Mouse (Mus musculus) skeletal muscle tissue, adult 2 months (tissue): ENCODE results near the gene Golt1b.
"Not testable (repeated sequence)": the region's sequence is repeated elsewhere in the genome, so short reads cannot be mapped to it uniquely, and the experiment has no call there.

ENCODE experiments used
- DNase-seq: peaks from one replicate; pipeline ENCODE4 v3.0.0-alpha.2; 2012; ENCODE audit warnings: low read depth, low spot score

Golt1b gene

GRCm38 (mm10) chr6:142387011-142387754 lies at the start of gene Golt1b, which contains the start of gene Recql:
TSS of gene Golt1b (plus strand) at chr6:142387221.
TSS of gene Recql (minus strand) at chr6:142387087.
- DNase-seq, result peak; percentile 97

GRCm38 (mm10) chr6:142338961-142339360 lies 48.1 kb upstream of the Golt1b start:
- DNase-seq, result no peak

- DNase-seq, result no peak
These were observed 47.4 kb upstream of the Golt1b start for GRCm38 (mm10) chr6:142339576-142339975.

GRCm38 (mm10) chr6:142343561-142343960 lies 43.5 kb upstream of the Golt1b start:
- no peak for DNase-seq

GRCm38 (mm10) chr6:142345440-142346038 lies 41.5 kb upstream of the Golt1b start, which contains the start of gene Pyroxd1:
TSS of gene Pyroxd1 (plus strand) at chr6:142345654.
- DNase-seq, result peak; percentile 84

- no peak for DNase-seq
These were observed 40.6 kb upstream of the Golt1b start for GRCm38 (mm10) chr6:142346181-142347110.

- DNase-seq, result no peak
These were observed 39.3 kb upstream of the Golt1b start for GRCm38 (mm10) chr6:142347431-142348385.

- not testable (repeated sequence) for DNase-seq
These were observed 34.9 kb upstream of the Golt1b start for GRCm38 (mm10) chr6:142352099-142352498.

- DNase-seq, result no peak
These were observed 29.9 kb upstream of the Golt1b start for GRCm38 (mm10) chr6:142357106-142357505.

GRCm38 (mm10) chr6:142362036-142362435 lies 25.0 kb upstream of the Golt1b start:
- no peak for DNase-seq

GRCm38 (mm10) chr6:142363019-142363576 lies 23.9 kb upstream of the Golt1b start:
- no peak for DNase-seq

- DNase-seq, result no peak
These were observed 21.1 kb upstream of the Golt1b start for GRCm38 (mm10) chr6:142365742-142366472.

GRCm38 (mm10) chr6:142366473-142367018 lies 20.5 kb upstream of the Golt1b start:
- DNase-seq, result no peak

- DNase-seq, result no peak
These were observed 19.5 kb upstream of the Golt1b start for GRCm38 (mm10) chr6:142367565-142367964.

- DNase-seq, result no peak
These were observed 17.5 kb upstream of the Golt1b start for GRCm38 (mm10) chr6:142369568-142369967.

GRCm38 (mm10) chr6:142377081-142377480 lies 9.9 kb upstream of the Golt1b start:
- no peak for DNase-seq

- DNase-seq, result no peak
These were observed 8.3 kb upstream of the Golt1b start for GRCm38 (mm10) chr6:142378576-142379330.

- DNase-seq, result no peak
These were observed 7.1 kb upstream of the Golt1b start for GRCm38 (mm10) chr6:142379961-142380360.

- no peak for DNase-seq
These were observed 5.4 kb upstream of the Golt1b start for GRCm38 (mm10) chr6:142381615-142382014.
